Mouse (Mus musculus): Measurements from ENCODE around the gene Rasl10a. TPM values are rescaled to one million over a fixed set of nuclear protein-coding genes. Genes with fewer than 3 reads are reported as not detected.
"Not testable (repeated sequence)": the region's sequence is repeated elsewhere in the genome, so short reads cannot be mapped to it uniquely, and the experiment has no call there.

The Rasl10a gene
- polyA plus RNA-seq, 1 experiment from 2014 or later, result 0.50 TPM

DNA sequence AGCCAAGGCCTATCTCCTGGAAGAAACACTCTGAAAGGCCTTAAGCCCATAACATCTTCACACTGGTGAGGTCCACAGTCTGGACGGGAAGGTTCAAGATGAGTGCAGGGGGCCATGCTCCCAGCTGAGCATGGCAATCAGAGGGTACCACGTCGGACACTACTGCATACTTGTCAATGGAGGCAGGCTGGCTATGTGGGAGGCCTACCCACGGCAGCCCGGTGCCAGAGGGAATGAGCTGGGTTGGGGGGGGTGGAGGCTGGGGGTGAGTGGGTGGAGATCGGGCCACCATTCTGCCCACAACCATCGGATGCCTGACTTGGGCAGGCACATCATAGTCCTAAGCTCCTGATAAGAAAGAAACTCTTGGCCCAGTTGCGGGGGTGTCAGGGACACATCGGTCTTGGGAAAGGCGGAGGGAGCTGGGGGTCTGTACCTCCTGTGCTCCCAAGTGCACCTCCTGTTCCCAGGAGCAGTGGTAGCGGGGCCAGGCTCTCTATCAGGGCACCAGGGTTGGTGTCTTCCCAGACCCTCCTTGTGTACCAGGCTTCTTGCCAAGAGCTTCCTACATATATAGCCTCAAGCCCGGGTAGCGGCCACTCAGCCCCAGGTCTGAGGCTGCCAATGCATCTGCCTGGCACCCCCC is 5.1 kb downstream of the Rasl10a start:
- H3K27ac ChIP-seq, result no peak overlapping the region
- peak overlapping the region; percentile 74; the same call in 1 of the 2 replicates for H3K4me2 ChIP-seq
- no peaks in the 10 kb centered on the region for H3K9me3 ChIP-seq (replicated peaks)
- H3K27me3 ChIP-seq, result peaks cover 70% of the 10 kb centered on the region
- no peak for DNase-seq
- WGBS (ENCODE audit: insufficient replicate concordance), result 69% methylated on average over 13 of the region's 13 CpGs
- no peak overlapping the region for H3K9ac ChIP-seq
- H3K4me1 ChIP-seq (replicated peaks), result peaks cover 74% of the 10 kb centered on the region
- no peak for ATAC-seq (ENCODE audit: low read depth)
- 0 out of 2 replicates have a peak overlapping the region, but pooled peaks have one; percentile 0 for H3K4me3 ChIP-seq (replicated peaks)
- peaks cover 6% of the 10 kb centered on the region for H3K36me3 ChIP-seq

DNA sequence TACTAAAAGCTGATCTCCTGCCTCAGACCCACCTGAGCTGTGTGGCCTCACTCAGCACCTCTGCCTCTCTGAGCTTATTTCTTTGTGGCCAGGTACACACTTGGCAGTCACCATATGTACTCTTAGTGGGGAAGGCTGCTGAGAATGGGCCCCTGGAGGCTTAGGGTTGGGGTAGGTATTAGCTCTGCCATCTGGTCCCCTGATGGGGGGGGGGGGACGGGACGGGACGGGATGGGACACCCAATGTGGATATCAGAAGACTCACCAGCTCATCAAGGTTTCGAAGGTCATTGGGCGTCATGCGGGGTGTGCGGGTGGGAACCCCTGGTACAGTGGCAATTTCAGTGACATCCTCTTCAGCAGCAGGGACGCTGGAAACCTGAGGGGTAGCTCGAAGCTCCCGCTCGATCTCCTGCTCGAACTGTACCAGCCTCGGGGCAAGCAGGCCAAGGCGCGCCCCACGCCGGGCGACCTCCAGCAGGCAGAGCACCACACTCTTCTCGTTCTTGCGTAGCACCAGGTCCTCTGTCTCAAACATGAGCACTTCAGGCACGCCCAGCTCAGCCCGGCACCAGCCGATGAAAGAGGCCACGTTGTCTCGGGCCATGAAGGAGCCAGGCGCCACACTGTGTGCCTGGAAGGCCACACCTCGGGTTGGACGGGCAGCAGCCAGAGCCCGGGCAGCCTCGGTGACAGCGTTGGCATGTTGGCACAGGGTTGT is 5.8 kb downstream of the Rasl10a start:
- WGBS (ENCODE audit: insufficient replicate concordance), result 59% methylated on average over 31 of the region's 31 CpGs
- DNase-seq (no peak), ATAC-seq (ENCODE audit: low read depth) (no peak)
- Histone ChIP-seq H3K27ac (no peak overlapping the region), H3K9ac (peak overlapping the region; percentile 80; the same call in 1 of the 2 replicates), H3K4me1 (replicated peaks) (peaks cover 76% of the 10 kb centered on the region), H3K4me2 (peak overlapping the region; percentile 99), H3K9me3 (replicated peaks) (no peaks in the 10 kb centered on the region), H3K4me3 (replicated peaks) (peak overlapping the region; percentile 68), H3K27me3 (peaks cover 63% of the 10 kb centered on the region), H3K36me3 (peaks cover 14% of the 10 kb centered on the region)

DNA sequence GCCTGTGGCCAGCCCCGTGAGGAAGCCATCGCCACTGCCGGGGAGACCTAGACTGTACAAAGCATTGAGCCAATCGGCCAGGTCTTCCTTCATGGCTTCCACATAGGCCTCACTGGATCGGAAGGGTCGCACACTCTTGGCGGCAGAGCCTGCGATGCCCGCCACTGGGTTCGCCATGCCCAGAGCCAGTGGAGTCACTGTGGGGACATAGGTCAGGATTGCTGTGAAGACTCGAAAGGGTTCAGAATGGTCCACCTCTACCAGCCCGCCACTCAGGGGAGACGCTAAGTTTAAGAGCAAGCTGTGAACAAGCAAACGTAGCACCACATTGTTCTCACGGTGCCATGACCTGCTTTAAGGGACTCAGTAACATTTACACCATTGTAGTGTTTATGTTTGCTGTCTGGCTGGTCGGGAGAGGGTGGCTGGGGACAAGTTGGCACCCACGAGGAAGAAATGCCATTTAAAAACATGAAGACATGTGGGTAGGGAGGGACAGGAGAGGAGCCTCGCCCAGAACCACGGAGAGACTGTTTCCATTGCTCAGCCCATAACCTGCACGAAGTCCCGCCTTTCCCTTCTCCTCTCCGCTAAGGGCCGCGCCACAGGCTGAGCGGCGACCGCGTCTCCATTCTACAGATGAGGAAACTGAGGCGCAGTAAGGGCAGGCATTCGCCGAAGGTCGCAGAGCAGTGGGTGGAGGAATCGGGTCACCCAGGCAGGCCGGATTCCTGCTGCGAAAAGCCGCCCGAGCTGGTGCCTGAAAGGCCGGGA is 6.5 kb downstream of the Rasl10a start:
- Histone ChIP-seq H3K27ac (peak overlapping the region; percentile 59), H3K9ac (peak overlapping the region; percentile 80), H3K4me2 (peak overlapping the region; percentile 99), H3K9me3 (replicated peaks) (no peaks in the 10 kb centered on the region), H3K4me3 (replicated peaks) (peak overlapping the region; percentile 68), H3K4me1 (replicated peaks) (peaks cover 77% of the 10 kb centered on the region), H3K27me3 (peaks cover 55% of the 10 kb centered on the region), H3K36me3 (peaks cover 21% of the 10 kb centered on the region)
- no peak for DNase-seq
- ATAC-seq (ENCODE audit: low read depth), result peak; percentile 11
- 16% methylated on average over 38 of the region's 38 CpGs for WGBS (ENCODE audit: insufficient replicate concordance)

DNA sequence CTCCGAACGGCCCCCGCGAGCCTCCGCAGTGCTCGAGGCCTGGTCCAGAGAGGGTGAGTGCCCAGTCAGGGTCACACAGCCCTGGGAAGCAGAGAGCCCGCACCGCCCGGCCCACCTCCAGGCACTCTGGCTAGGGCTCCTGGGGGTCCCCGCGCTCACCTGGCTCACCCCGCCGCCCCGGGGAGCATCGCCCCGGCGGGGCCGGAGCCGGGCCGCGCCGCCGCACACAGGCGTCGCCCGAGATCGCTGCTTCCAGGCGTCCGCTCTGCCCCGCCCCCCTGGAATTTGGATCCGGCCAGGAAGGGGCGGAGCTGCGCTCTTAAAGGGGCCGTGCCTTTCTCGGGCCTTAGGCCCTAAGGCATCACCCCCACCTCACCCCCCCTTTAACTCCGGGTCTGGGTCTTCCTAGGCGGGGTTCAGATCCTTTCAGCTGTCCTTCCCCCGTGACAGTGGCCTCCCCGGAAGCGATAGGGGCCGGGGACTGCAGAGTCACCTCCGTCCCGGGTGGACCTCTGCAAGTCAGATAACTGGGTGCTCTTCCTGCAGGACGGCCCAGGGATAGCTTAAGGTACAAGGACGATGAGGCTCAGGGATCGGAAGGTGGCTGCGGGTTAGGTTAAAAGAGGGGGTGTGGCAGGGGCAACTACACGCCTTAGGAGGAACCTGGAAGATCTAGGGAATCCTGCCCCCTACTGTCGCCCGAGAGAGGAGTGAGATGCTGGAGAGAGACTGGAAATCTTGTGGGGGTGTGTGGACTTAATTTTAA is 7.3 kb downstream of the Rasl10a start, which contains the start of gene Gas2l1:
Gene Gas2l1 (minus strand): TSS at position 272 of the 766 bp plus-strand sequence.
- peaks cover 74% of the 10 kb centered on the region for H3K4me1 ChIP-seq (replicated peaks)
- WGBS (ENCODE audit: insufficient replicate concordance), result under 1% methylated on average over 49 of the region's 50 CpGs

DNA sequence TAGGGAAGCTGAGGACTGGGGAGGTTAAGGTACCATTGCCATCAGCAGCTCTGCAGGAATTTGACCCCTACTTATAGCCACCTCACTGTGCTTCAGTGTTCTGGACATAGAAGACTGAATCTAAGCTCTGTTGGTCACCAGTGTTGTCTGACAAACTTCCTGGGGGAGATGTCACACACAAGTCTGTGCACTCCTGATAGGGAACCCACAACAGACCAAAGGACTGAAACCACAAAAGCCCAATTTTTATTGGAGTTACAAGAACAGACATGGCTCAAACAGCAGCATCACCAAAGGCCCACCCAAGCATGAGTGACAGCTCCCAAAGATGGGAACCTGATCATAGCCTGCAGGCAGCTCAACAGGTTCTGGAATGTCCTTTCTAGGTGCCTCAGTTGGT is 9.1 kb downstream of the Rasl10a start:
- ATAC-seq (ENCODE audit: low read depth), result no peak

More for the DNA sequence above, 7.3 kb downstream of the Rasl10a start, which contains the start of gene Gas2l1:
- peaks cover 27% of the 10 kb centered on the region for H3K36me3 ChIP-seq
- peak within 1 kb of the TSS; percentile 68 for H3K4me3 ChIP-seq (replicated peaks)
- peak within 1 kb of the TSS; percentile 59 for H3K27ac ChIP-seq
- H3K9me3 ChIP-seq (replicated peaks), result no peaks in the 10 kb centered on the region
- H3K9ac ChIP-seq, result peak within 1 kb of the TSS; percentile 80
- peak; percentile 81 for ATAC-seq (ENCODE audit: low read depth)
- H3K27me3 ChIP-seq, result peaks cover 47% of the 10 kb centered on the region
- peak within 1 kb of the TSS; percentile 99 for H3K4me2 ChIP-seq
- DNase-seq, result peak; percentile 82

DNA sequence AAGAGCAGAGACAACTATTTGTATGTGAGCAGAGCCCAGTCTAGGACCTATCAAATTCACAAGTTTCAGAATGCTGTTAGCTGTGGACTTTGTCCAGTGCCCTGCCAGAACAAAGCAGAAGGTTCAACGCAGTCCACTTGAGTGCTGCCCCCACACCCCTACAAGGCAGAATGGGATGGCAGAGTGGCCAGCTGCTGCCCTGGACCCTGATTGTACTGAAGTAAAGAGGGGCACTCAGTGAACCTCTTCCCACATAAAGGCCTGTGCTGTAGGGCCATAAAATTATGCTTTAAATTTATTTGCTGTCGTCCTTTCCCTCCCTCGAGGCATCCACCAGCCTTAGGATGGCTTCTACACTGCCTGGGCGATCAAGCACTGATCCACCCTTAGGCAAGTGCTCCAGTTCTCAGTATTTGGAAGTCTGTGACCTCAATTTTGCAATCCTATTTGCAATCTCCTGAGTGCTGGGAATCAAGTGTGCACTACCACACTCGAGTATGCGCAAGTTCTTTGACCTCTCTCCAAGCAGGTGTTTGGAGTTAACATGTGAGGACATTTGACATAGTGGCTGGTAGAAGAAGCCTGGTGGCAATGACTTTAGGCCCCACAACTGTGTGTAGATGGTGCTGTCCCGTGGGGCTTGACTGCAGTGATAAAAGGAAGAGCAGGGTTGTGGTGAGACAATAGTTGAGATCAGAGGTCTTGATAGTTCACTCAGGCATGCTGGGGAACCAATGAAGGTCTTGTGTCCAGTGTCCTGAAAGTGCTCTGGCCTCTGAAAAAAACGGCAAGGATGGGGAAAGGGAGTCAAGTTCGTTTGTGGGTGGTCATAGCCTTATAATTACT is 10.4 kb downstream of the Rasl10a start:
- peaks cover 58% of the 10 kb centered on the region for H3K36me3 ChIP-seq
- ATAC-seq (ENCODE audit: low read depth), result no peak
- H3K9me3 ChIP-seq (replicated peaks), result no peaks in the 10 kb centered on the region
- H3K4me2 ChIP-seq, result no peak overlapping the region
- peaks cover 47% of the 10 kb centered on the region for H3K4me1 ChIP-seq (replicated peaks)
- peak overlapping the region; percentile 23; the same call in 1 of the 2 replicates for H3K27ac ChIP-seq
- no peak for DNase-seq
- WGBS (ENCODE audit: insufficient replicate concordance), result 61% methylated on average over 9 of the region's 9 CpGs
- H3K27me3 ChIP-seq, result peaks cover 16% of the 10 kb centered on the region
- no peak overlapping the region for H3K9ac ChIP-seq
- H3K4me3 ChIP-seq (replicated peaks), result no peak overlapping the region

More for the DNA sequence above, 9.1 kb downstream of the Rasl10a start:
- no peak overlapping the region for H3K9ac ChIP-seq
- H3K9me3 ChIP-seq (replicated peaks), result no peaks in the 10 kb centered on the region
- peak overlapping the region; percentile 39 for H3K27ac ChIP-seq
- H3K4me2 ChIP-seq, result no peak overlapping the region
- no peak for DNase-seq
- H3K27me3 ChIP-seq, result peaks cover 29% of the 10 kb centered on the region
- peaks cover 45% of the 10 kb centered on the region for H3K36me3 ChIP-seq
- H3K4me3 ChIP-seq (replicated peaks), result no peak overlapping the region
- peaks cover 60% of the 10 kb centered on the region for H3K4me1 ChIP-seq (replicated peaks)

DNA sequence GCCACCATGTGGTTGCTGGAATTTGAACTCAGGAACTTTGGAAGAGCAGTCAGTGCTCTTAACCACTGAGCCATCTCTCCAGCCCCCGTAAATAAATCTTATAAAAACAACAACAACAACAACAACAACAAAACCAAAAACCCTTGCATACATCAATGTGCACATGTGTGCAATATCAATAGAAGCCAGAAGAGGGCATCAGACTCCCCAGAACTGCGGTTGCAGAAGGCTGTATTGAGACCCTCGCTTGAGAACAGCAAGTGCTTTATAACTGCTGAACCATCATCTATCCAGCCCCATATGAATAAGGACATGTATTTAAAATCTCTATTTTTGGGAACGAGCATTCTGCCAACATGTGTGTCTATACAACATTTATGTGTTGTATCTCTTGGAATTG is 17.0 kb downstream of the Rasl10a start:
- no peak overlapping the region for H3K4me3 ChIP-seq (replicated peaks)
- no peak for DNase-seq
- peak; percentile 13; the same call in 1 of the 2 replicates for ATAC-seq (ENCODE audit: low read depth)
- no peaks in the 10 kb centered on the region for H3K4me1 ChIP-seq (replicated peaks)
- WGBS (ENCODE audit: insufficient replicate concordance), result 69% methylated on average over 4 of the region's 4 CpGs
- H3K36me3 ChIP-seq, result peaks cover 89% of the 10 kb centered on the region
- no peaks in the 10 kb centered on the region for H3K9me3 ChIP-seq (replicated peaks)
- H3K9ac ChIP-seq, result no peak overlapping the region
- no peak overlapping the region for H3K27ac ChIP-seq
- H3K27me3 ChIP-seq, result no peaks in the 10 kb centered on the region
- H3K4me2 ChIP-seq, result no peak overlapping the region

DNA sequence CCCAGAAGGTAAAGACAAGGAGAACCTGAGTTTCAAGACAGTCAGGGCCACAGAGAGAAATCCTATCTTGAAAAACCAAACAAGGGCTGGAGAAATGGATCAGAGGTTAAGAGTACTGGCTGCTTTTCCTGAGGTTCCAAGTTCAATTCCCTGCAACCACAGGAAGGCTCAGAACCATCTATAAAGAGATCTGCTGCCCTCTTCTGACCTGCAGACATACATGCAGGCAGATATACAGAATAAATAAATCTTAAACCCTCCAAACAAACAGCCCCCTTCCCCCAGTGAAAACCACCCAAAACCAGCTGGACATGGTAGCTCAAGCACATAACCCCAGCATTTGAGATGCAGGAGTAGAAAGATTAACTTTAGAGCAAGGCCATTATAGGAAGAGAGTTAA is 17.8 kb downstream of the Rasl10a start:
- Histone ChIP-seq H3K36me3 (peaks cover 89% of the 10 kb centered on the region), H3K27me3 (no peaks in the 10 kb centered on the region), H3K4me2 (no peak overlapping the region), H3K9me3 (replicated peaks) (no peaks in the 10 kb centered on the region), H3K27ac (no peak overlapping the region), H3K4me1 (replicated peaks) (no peaks in the 10 kb centered on the region), H3K9ac (no peak overlapping the region), H3K4me3 (replicated peaks) (no peak overlapping the region)
- ATAC-seq (ENCODE audit: low read depth), result no peak
- no peak for DNase-seq

DNA sequence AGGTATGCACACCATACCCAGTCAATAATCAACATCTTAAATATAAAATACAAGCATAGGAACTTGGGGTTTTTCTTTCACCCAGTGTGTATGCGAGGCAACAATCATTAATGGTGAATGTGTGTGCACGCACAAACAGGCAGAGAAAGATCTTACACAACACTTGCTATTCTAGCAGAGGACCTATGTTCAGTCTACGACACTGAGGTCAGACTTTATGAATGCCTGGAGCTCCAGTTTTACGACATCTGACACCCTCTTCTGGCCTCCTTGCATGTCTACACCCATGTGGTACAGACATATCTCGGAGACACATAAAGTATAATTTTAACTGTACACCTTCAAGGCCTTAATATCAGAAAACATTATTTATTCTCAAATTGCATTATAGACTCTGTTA is 18.9 kb downstream of the Rasl10a start:
- peaks cover 85% of the 10 kb centered on the region for H3K36me3 ChIP-seq
- not testable (repeated sequence) for ATAC-seq (ENCODE audit: low read depth); H3K9me3 ChIP-seq (replicated peaks); H3K4me2 ChIP-seq; H3K4me3 ChIP-seq (replicated peaks); DNase-seq; H3K4me1 ChIP-seq (replicated peaks); H3K27ac ChIP-seq; H3K27me3 ChIP-seq; H3K9ac ChIP-seq
- 79% methylated on average over 4 of the region's 5 CpGs for WGBS (ENCODE audit: insufficient replicate concordance)

DNA sequence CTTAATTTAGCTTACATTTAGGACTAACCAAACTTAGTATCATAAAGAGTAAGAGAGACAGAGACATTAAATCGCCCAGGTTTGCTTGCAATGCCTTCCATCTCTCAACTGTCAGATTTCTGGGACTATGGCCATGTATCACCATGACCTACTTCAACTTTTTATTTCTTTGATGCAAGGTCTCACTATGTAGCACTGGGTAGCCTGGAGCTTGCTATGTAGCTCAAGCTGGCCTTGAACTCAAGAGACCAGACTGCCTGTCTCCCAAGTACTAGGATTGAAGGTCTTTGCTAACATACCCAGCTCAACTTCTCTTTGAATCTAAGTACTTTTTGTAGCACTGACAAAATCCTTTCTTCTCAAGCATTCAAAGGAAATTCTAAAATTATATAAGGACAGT is 31.2 kb downstream of the Rasl10a start:
- H3K36me3 ChIP-seq, result peaks cover 91% of the 10 kb centered on the region
- no peak overlapping the region for H3K27ac ChIP-seq
- 88% methylated on average over 1 of the region's 1 CpGs for WGBS (ENCODE audit: insufficient replicate concordance)
- no peak overlapping the region for H3K9ac ChIP-seq
- no peaks in the 10 kb centered on the region for H3K9me3 ChIP-seq (replicated peaks)
- ATAC-seq (ENCODE audit: low read depth) (no peak), DNase-seq (no peak)
- H3K4me2 ChIP-seq, result no peak overlapping the region
- H3K4me3 ChIP-seq (replicated peaks), result no peak overlapping the region
- peaks cover 7% of the 10 kb centered on the region for H3K4me1 ChIP-seq (replicated peaks)
- no peaks in the 10 kb centered on the region for H3K27me3 ChIP-seq

All from liver, embryonic 13.5 days (tissue).